Mouse (Mus musculus) hindbrain, embryonic 10.5 days (tissue): Measurements from ENCODE around the gene Cnot9. TPM values are rescaled to one million over a fixed set of nuclear protein-coding genes. Genes with fewer than 3 reads are reported as not detected.
A peak's percentile ranks its signal among the peaks of the same experiment; 100 is the strongest.
"Not testable (repeated sequence)": the region's sequence is repeated elsewhere in the genome, so short reads cannot be mapped to it uniquely, and the experiment has no call there.

Experiments used
- DNase-seq: peaks from one replicate; pipeline ENCODE4 v3.0.0-alpha.2; 2017; ENCODE audit warnings: low spot score
- H3K27ac ChIP-seq: fragments of 300-500 bp; sonication (generic); 2 replicates; pipeline ENCODE4 v1.5.1; 2016; ENCODE audit warnings: mild to moderate bottlenecking, moderate library complexity
- H3K27me3 ChIP-seq: fragments of 300-500 bp; sonication (generic); 2 replicates; pipeline ENCODE4 v1.6.1; 2016; ENCODE audit warnings: mild to moderate bottlenecking; ENCODE audit not compliant: poor library complexity, insufficient read depth, severe bottlenecking
- H3K36me3 ChIP-seq: fragments of 300-500 bp; sonication (generic); 2 replicates; pipeline ENCODE4 v1.6.1; 2016; ENCODE audit warnings: mild to moderate bottlenecking, moderate library complexity
- H3K4me1 ChIP-seq: fragments of 300-500 bp; sonication (generic); replicated peaks from 2 replicates; pipeline ENCODE4 v1.6.1; 2016; ENCODE audit warnings: mild to moderate bottlenecking
- H3K4me3 ChIP-seq: fragments of 300-500 bp; sonication (generic); 2 replicates; pipeline ENCODE4 v1.5.1; 2016; ENCODE audit warnings: mild to moderate bottlenecking, moderate library complexity
- H3K9me3 ChIP-seq: fragments of 300-500 bp; sonication (generic); 2 replicates; pipeline ENCODE4 v1.6.1; 2016; ENCODE audit warnings: mild to moderate bottlenecking, moderate library complexity
- WGBS: fragments of 180-500 bp; shearing (Covaris S2); methylation state at CpG from one replicate; pipeline ENCODE4 v1.1.7; 2016; 5-methylcytosine and 5-hydroxymethylcytosine counted together
- polyA plus RNA-seq: library from polyadenylated mRNA; unstranded; fragments of >200 nt; fragmentation: Nextera tagmentation; extraction: Ambion mirVana; gene quantifications from 2 replicates; pipeline ENCODE4 v1.2.1, GENCODE M21; 2016

Gene Cnot9
- 84.6 and 100 TPM in 2 replicates for polyA plus RNA-seq

DNA sequence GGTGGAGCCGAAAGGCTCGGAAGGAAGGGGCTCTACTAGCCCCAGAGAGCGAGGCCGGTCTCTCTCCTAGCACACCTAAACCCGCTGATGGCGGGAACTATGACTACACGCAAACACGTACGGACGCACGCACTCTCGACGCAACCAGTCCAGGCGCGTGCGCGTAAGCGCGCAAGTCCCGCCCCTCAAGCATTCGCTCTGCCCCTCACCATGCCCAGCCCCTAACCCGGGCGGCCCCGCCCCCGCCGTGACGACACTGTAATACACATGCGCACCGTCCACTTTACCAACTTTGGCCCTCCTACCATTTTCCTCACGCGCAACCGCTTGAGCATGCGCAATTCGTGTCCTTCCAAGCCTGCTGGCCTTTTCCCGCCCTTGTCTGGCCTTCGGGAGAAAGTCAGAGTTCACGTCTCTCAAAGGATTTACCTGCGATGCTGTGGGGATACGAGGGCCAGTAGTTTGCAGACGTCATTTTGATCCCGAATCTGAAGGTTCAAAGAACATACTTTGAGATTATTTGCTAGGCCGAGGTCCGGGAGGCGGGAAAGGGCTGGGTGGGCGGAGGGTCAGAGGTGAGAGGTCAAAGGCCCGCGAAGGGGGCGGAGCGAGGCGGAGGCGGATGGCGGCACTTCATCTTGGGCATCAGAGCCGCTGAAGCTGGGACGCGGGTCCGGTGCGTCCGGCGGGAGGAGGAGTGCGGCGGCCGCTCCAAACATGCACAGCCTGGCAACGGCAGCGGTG lies at the start of gene Cnot9:
Gene Cnot9, plus strand, starts transcription at position 338 of the 744 bp plus-strand sequence.
- under 1% methylated on average over 64 of the region's 64 CpGs for WGBS
- Histone ChIP-seq H3K27me3 (no peaks in the 10 kb centered on the region), H3K36me3 (peaks cover 51% of the 10 kb centered on the region), H3K4me1 (peaks cover 32% of the 10 kb centered on the region), H3K9me3 (no peaks in the 10 kb centered on the region), H3K4me3 (peak within 1 kb of the TSS; percentile 73), H3K27ac (peak within 1 kb of the TSS; percentile 97)
- DNase-seq, result peak; percentile 100

DNA sequence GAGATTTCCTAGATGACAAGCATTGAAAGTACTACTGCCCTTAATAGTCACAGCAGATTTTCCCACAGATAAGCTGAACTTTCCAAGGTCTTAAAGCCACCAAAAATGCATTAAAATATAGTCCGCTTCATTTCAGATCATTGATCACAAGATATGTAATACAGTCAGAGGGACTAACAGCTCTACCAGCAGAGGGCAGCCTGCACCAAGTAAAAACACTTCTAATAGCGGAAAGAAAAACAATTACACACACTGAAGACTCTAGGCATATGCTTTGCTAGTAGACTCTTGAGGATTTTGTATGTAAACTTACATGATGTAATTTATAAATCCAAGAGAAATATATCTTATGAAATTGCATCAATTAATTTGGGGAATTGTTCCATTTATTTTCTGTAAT lies 45.6 kb upstream of the Cnot9 start:
- peaks cover 95% of the 10 kb centered on the region for H3K36me3 ChIP-seq
- 83% methylated on average over 2 of the region's 2 CpGs for WGBS
- DNase-seq, result no peak

GRCm38 (mm10) chr1:74485792-74486191 lies 20.1 kb upstream of the Cnot9 start:
- Histone ChIP-seq H3K27me3 (no peaks in the 10 kb centered on the region), H3K4me1 (no peaks in the 10 kb centered on the region), H3K9me3 (no peaks in the 10 kb centered on the region), H3K4me3 (no peak overlapping the region), H3K36me3 (peaks cover 99% of the 10 kb centered on the region), H3K27ac (no peak overlapping the region)
- WGBS, result 98% methylated on average over 5 of the region's 5 CpGs
- no peak for DNase-seq

More for the DNA sequence above, 45.6 kb upstream of the Cnot9 start:
- H3K4me1 ChIP-seq, result no peaks in the 10 kb centered on the region
- no peak overlapping the region for H3K4me3 ChIP-seq
- no peak overlapping the region for H3K27ac ChIP-seq
- H3K27me3 ChIP-seq, result no peaks in the 10 kb centered on the region
- H3K9me3 ChIP-seq, result no peaks in the 10 kb centered on the region

DNA sequence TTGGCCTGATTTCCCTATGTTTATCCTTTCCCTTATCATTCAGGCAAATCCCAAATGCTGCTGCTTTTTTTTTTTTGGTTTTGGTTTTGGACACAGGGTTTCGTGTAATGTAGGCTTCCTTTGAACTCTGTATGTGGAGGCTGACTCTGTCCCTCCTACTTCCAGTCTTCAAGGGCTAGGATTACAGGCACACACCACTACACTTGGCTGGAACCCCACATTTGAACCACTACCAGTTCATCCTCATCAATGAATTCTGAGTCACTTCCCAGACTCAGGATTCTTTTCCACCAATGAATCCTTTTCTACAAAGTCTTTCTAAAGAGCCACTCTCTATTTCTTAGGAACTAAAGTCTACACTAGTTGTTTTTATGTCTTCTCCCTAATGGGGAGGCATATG lies 4.8 kb upstream of the Cnot9 start:
- WGBS, result 85% methylated on average over 1 of the region's 1 CpGs
- no peaks in the 10 kb centered on the region for H3K9me3 ChIP-seq
- peaks cover 49% of the 10 kb centered on the region for H3K36me3 ChIP-seq
- no peak overlapping the region for H3K27ac ChIP-seq
- H3K4me3 ChIP-seq, result no peak overlapping the region
- no peaks in the 10 kb centered on the region for H3K27me3 ChIP-seq
- peaks cover 11% of the 10 kb centered on the region for H3K4me1 ChIP-seq
- no peak for DNase-seq

- Histone ChIP-seq H3K4me1 (peaks cover 32% of the 10 kb centered on the region), H3K9me3 (no peaks in the 10 kb centered on the region), H3K27me3 (no peaks in the 10 kb centered on the region), H3K27ac (peak overlapping the region; percentile 97), H3K36me3 (peaks cover 48% of the 10 kb centered on the region), H3K4me3 (peak overlapping the region; percentile 73)
- under 1% methylated on average over 22 of the region's 22 CpGs for WGBS
- no peak for DNase-seq
Observed at GRCm38 (mm10) chr1:74505393-74505720, 501 bp upstream of the Cnot9 start.

- H3K36me3 ChIP-seq, result peaks cover 52% of the 10 kb centered on the region
- WGBS, result under 1% methylated on average over 34 of the region's 34 CpGs
- peak; percentile 91 for DNase-seq
Observed at GRCm38 (mm10) chr1:74506471-74506881, 618 bp downstream of the Cnot9 start.

DNA sequence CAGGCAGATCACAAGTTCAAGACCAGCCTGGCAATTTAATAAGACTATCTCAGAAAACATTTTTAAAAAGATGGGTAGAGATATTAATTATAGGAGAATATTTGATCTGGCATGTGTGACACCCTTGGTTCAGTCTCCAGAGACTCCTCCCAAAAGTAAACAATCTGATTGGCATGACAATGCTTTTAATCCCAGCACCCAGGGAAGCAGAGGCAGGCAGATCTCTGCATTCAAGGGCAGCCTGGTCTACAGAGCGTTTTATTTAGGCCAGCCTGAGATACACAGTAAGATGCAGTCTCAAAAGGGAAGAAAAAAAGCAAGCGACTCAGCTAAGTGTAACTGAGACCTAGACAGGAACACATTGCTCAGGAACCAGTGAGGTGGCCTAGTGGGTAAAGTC lies 1.9 kb downstream of the Cnot9 start:
- no peak for DNase-seq
- 96% methylated on average over 2 of the region's 2 CpGs for WGBS
- no peak overlapping the region for H3K27ac ChIP-seq
- H3K36me3 ChIP-seq, result peaks cover 52% of the 10 kb centered on the region
- H3K4me3 ChIP-seq, result peak overlapping the region; percentile 73
- H3K9me3 ChIP-seq, result no peaks in the 10 kb centered on the region
- no peaks in the 10 kb centered on the region for H3K27me3 ChIP-seq
- peaks cover 32% of the 10 kb centered on the region for H3K4me1 ChIP-seq

More at GRCm38 (mm10) chr1:74506471-74506881, 618 bp downstream of the Cnot9 start:
- Histone ChIP-seq H3K9me3 (no peaks in the 10 kb centered on the region), H3K4me1 (peaks cover 32% of the 10 kb centered on the region), H3K27ac (peak overlapping the region; percentile 97), H3K27me3 (no peaks in the 10 kb centered on the region), H3K4me3 (peak overlapping the region; percentile 73)

DNA sequence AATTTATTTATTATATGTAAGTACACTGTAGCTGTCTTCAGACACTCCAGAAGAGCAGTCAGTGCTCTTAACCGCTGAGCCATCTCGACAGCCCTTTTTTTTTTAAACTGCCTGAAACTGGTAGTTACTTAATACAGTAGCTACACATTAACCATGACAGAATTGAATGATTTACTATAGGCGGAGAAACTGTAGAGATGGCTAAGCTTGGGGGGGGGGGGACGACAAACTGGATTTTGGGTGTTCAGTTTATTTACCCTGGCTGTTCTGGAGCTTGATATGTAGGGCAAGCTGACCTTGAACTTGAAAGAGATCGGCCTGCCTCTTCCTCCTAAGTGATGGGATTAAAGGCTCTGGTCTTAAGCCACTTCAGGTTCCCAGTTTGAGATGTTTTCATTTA lies 5.4 kb downstream of the Cnot9 start:
- H3K27ac ChIP-seq, result no peak overlapping the region
- WGBS, result 95% methylated on average over 5 of the region's 5 CpGs
- peaks cover 82% of the 10 kb centered on the region for H3K36me3 ChIP-seq
- H3K27me3 ChIP-seq, result no peaks in the 10 kb centered on the region
- H3K4me1 ChIP-seq, result peaks cover 21% of the 10 kb centered on the region
- no peak overlapping the region for H3K4me3 ChIP-seq
- no peak for DNase-seq
- H3K9me3 ChIP-seq, result no peaks in the 10 kb centered on the region

DNA sequence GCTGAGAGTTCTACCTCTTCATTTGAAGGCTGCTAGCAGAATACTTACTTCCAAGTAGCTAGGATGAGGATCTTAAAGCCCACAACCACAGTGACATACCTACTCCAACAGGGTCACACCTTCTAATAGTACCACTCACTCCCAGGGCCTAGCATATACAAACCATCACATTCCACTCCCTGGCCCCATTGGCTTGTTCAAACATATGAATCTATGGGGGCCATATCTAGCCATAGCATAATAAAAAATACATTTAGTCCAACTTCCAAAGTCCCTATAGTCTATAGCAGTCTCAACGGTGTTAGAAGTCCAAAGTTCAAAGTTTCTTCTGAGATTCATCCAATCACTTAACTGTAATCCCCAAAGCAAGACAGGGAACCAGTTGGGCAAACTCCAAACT lies 7.1 kb downstream of the Cnot9 start:
- H3K27ac ChIP-seq, H3K4me3 ChIP-seq, H3K4me1 ChIP-seq, H3K9me3 ChIP-seq, DNase-seq, H3K27me3 ChIP-seq: not testable (repeated sequence)
- peaks cover 89% of the 10 kb centered on the region for H3K36me3 ChIP-seq
- 95% methylated on average over 1 of the region's 1 CpGs for WGBS

- no peak overlapping the region for H3K4me3 ChIP-seq
- peaks cover 93% of the 10 kb centered on the region for H3K36me3 ChIP-seq
- no peaks in the 10 kb centered on the region for H3K27me3 ChIP-seq
Observed at GRCm38 (mm10) chr1:74519875-74520274, 14.0 kb downstream of the Cnot9 start.

GRCm38 (mm10) chr1:74524746-74525145 lies 18.9 kb downstream of the Cnot9 start:
- no peaks in the 10 kb centered on the region for H3K27me3 ChIP-seq
- no peaks in the 10 kb centered on the region for H3K4me1 ChIP-seq
- WGBS, result 92% methylated on average over 4 of the region's 4 CpGs
- no peak overlapping the region for H3K4me3 ChIP-seq
- DNase-seq, result no peak
- H3K36me3 ChIP-seq, result peaks cover 99% of the 10 kb centered on the region
- no peak overlapping the region for H3K27ac ChIP-seq
- no peaks in the 10 kb centered on the region for H3K9me3 ChIP-seq

More at GRCm38 (mm10) chr1:74519875-74520274, 14.0 kb downstream of the Cnot9 start:
- no peak overlapping the region for H3K27ac ChIP-seq
- DNase-seq, result no peak
- no peaks in the 10 kb centered on the region for H3K4me1 ChIP-seq
- H3K9me3 ChIP-seq, result no peaks in the 10 kb centered on the region

- no peaks in the 10 kb centered on the region for H3K27me3 ChIP-seq
- whole genome bisulfite sequencing, result 95% methylated on average over 7 of the region's 7 CpGs
- H3K4me3 ChIP-seq, result no peak overlapping the region
- peaks cover 96% of the 10 kb centered on the region for H3K36me3 ChIP-seq
- DNase-seq, result no peak
- H3K27ac ChIP-seq, result no peak overlapping the region
- H3K9me3 ChIP-seq, result no peaks in the 10 kb centered on the region
- no peaks in the 10 kb centered on the region for H3K4me1 ChIP-seq
Observed at GRCm38 (mm10) chr1:74528589-74528988, 22.7 kb downstream of the Cnot9 start.

GRCm38 (mm10) chr1:74538650-74539049 lies 32.8 kb downstream of the Cnot9 start:
- H3K36me3 ChIP-seq, result no peaks in the 10 kb centered on the region
- H3K4me1 ChIP-seq, result peaks cover 11% of the 10 kb centered on the region
- no peaks in the 10 kb centered on the region for H3K9me3 ChIP-seq
- H3K27me3 ChIP-seq, result no peaks in the 10 kb centered on the region
- no peak overlapping the region for H3K4me3 ChIP-seq
- H3K27ac ChIP-seq, result no peak overlapping the region
- DNase-seq, result no peak
